ENCODE assay signal across 8 mouse cellular contexts in genomic region chr2:144269306-144269650, GRCm38 (mm10). TPM values are rescaled to one million over a fixed set of nuclear protein-coding genes. Genes with fewer than 3 reads are reported as not detected.
DNase-seq lines count a peak whose midpoint lies in the region; ATAC-seq and TF ChIP-seq lines count a peak whose summit lies in the region.

No protein-coding gene starts in this region.

- H3K4me3 ChIP-seq in heart, embryonic 12.5 days = peak overlapping the region; percentile 78
- H3K4me3 ChIP-seq in E14TG2a.4 (replicated peaks; ENCODE audit: low read length) = peak overlapping the region; percentile 98
- peak overlapping the region; percentile 89 for H3K4me3 ChIP-seq in heart, embryonic 15.5 days
- H3K4me3 ChIP-seq in macrophage (ENCODE audit: inconsistent target) = peak overlapping the region; percentile 95

- no peak for DNase-seq in heart, postnatal 36 days
- no peak for DNase-seq in cerebellum, postnatal 14 days
- no peak for DNase-seq in left cerebral cortex, postnatal 4 days
- DNase-seq in adrenal gland, adult 18-20 months (ENCODE audit: low spot score in 2 of 2) = no peak

- H3K4me2 ChIP-seq in heart, embryonic 12.5 days = peak overlapping the region; percentile 79
- peak overlapping the region; percentile 84 for H3K4me2 ChIP-seq in heart, embryonic 15.5 days

- H3K9me3 ChIP-seq in heart, embryonic 12.5 days (replicated peaks) = no peaks in the 10 kb centered on the region
- no peaks in the 10 kb centered on the region for H3K9me3 ChIP-seq in E14TG2a.4 (ENCODE audit: low read length)
- no peaks in the 10 kb centered on the region for H3K9me3 ChIP-seq in heart, embryonic 15.5 days (replicated peaks)

- TF ChIP-seq CTCF in E14TG2a.4 (conservative IDR thresholded peaks at IDR 0.05; ENCODE audit: low read length) = no peak

- intact Hi-C loops in heart, postnatal 36 days (cut with DNase I) = no loop called here
- intact Hi-C loops in left cerebral cortex, postnatal 4 days (cut with DNase I) = no loop called here

- no peak for ATAC-seq in heart, embryonic 12.5 days (ENCODE audit: insufficient number of reproducible peaks, low FRiP score)
- no peak for ATAC-seq in heart, embryonic 15.5 days (replicated peaks; ENCODE audit: insufficient number of reproducible peaks, insufficient read depth, low FRiP score, low read depth)

- WGBS in heart, embryonic 12.5 days = under 1% methylated on average over 11 of the region's 11 CpGs
- WGBS in heart, embryonic 15.5 days = 2% methylated on average over 11 of the region's 11 CpGs
- 3% methylated on average over 11 of the region's 11 CpGs for WGBS in macrophage (ENCODE audit: missing documents)

- H3K36me3 ChIP-seq in heart, embryonic 12.5 days = peaks cover 18% of the 10 kb centered on the region
- H3K36me3 ChIP-seq in E14TG2a.4 (ENCODE audit: insufficient read depth, low read length) (peaks cover 75% of the 10 kb centered on the region), macrophage (ENCODE audit: inconsistent target) (no peaks in the 10 kb centered on the region)
- H3K36me3 ChIP-seq in heart, embryonic 15.5 days = 0 out of 2 replicates have a peak, but pooled peaks cover 3% of the 10 kb centered on the region

- no peaks in the 10 kb centered on the region for H3K27me3 ChIP-seq in heart, embryonic 12.5 days (replicated peaks)
- no peaks in the 10 kb centered on the region for H3K27me3 ChIP-seq in E14TG2a.4 (ENCODE audit: insufficient read depth, low read length)
- no peaks in the 10 kb centered on the region for H3K27me3 ChIP-seq in heart, embryonic 15.5 days

- H3K79me2 ChIP-seq in macrophage (ENCODE audit: inconsistent target) = peaks cover 94% of the 10 kb centered on the region

- H3K27ac ChIP-seq in heart, embryonic 12.5 days (ENCODE audit: poor library complexity, severe bottlenecking) = peak overlapping the region; percentile 48; the same call in 1 of the 2 replicates
- peak overlapping the region; percentile 20; the same call in 1 of the 2 replicates for H3K27ac ChIP-seq in heart, embryonic 15.5 days
- peak overlapping the region; percentile 96 for H3K27ac ChIP-seq in macrophage

- H3K4me1 ChIP-seq in heart, embryonic 12.5 days (replicated peaks) = peaks cover 43% of the 10 kb centered on the region
- H3K4me1 ChIP-seq in E14TG2a.4 (replicated peaks; ENCODE audit: low read depth, low read length) = peaks cover 68% of the 10 kb centered on the region
- peaks cover 47% of the 10 kb centered on the region for H3K4me1 ChIP-seq in heart, embryonic 15.5 days (replicated peaks)

- peak overlapping the region; percentile 96 for H3K9ac ChIP-seq in heart, embryonic 12.5 days
- peak overlapping the region; percentile 95 for H3K9ac ChIP-seq in heart, embryonic 15.5 days

RNA-seq across cellular contexts. Expression of gene Mgme1, which starts 1.2 kb away (rescaled TPM):
- 21.7 and 22.4 TPM in 2 replicates for polyA plus RNA-seq in heart, embryonic 12.5 days (2016; fragmentation: Nextera tagmentation; extraction: Ambion mirVana)
- total RNA-seq in heart, postnatal 36 days (2021) = 10 to 100 TPM; 12.4 to 14.4 TPM
- 22.0 TPM in 2 replicates for polyA plus RNA-seq in heart, embryonic 15.5 days (2015; fragmentation: Nextera tagmentation; extraction: Ambion mirVana)
- 10 to 100 TPM in 1 of 26 experiments, 1 to 10 TPM in 25; 1.1 to 10.1 (median 3.2) TPM for total RNA-seq in macrophage (2018; cell fraction: chromatin; rRNA removed)
- total RNA-seq in macrophage (2018; cell fraction: cytosol; rRNA removed) = 1 to 10 TPM; 2.1 to 9.7 (median 7.2) TPM
- total RNA-seq in macrophage (2018; cell fraction: nucleus; rRNA removed) = 10 to 100 TPM in 3 of 26 experiments, 1 to 10 TPM in 23; 2.3 to 11.6 (median 5.4) TPM
- polyA plus RNA-seq in macrophage (2018) = 6.5 to 9.0 TPM (median 8.4 TPM) in 3 replicates
- total RNA-seq in left cerebral cortex, postnatal 4 days (2021) = 1 to 10 TPM; 3.9 to 4.8 TPM
- 10 to 100 TPM; 23.2 to 23.7 TPM for total RNA-seq in adrenal gland, adult 18-20 months (2021)

RNA-seq across cellular contexts. Expression of gene Snx5, which starts 1.4 kb away (rescaled TPM):
- 110 TPM in 2 replicates for polyA plus RNA-seq in heart, embryonic 12.5 days (2016; fragmentation: Nextera tagmentation; extraction: Ambion mirVana)
- total RNA-seq in heart, postnatal 36 days (2021) = 10 to 100 TPM; 54.1 to 57.4 TPM
- 78.9 and 87.9 TPM in 2 replicates for polyA plus RNA-seq in heart, embryonic 15.5 days (2015; fragmentation: Nextera tagmentation; extraction: Ambion mirVana)
- 1,000 to 10,000 TPM in 9 of 26 experiments, 100 to 1,000 TPM in 17; 133 to 1,527 (median 536) TPM for total RNA-seq in macrophage (2018; cell fraction: chromatin; rRNA removed)
- 100 to 1,000 TPM; 263 to 703 (median 483) TPM for total RNA-seq in macrophage (2018; cell fraction: cytosol; rRNA removed)
- total RNA-seq in macrophage (2018; cell fraction: nucleus; rRNA removed) = 100 to 1,000 TPM; 172 to 865 (median 371) TPM
- 614 to 688 TPM (median 618 TPM) in 3 replicates for polyA plus RNA-seq in macrophage (2018)
- total RNA-seq in left cerebral cortex, postnatal 4 days (2021) = 10 to 100 TPM; 60.5 to 65.0 TPM
- total RNA-seq in adrenal gland, adult 18-20 months (2021) = 10 to 100 TPM; 82.1 to 86.4 TPM

Comparison
In these comparisons a context has a peak if more than half of its experiments do, and no peak if none do; other contexts are left out.
1. H3K27ac ChIP-seq: peak in every context shown above with its lines; median percentile 96 in macrophage; 48 in heart, embryonic 12.5 days; 20 in heart, embryonic 15.5 days.